Mouse (Mus musculus): ENCODE results near the gene C2cd5.
"Not testable (repeated sequence)": the region's sequence is repeated elsewhere in the genome, so short reads cannot be mapped to it uniquely, and the experiment has no call there.

C2cd5 gene

DNA sequence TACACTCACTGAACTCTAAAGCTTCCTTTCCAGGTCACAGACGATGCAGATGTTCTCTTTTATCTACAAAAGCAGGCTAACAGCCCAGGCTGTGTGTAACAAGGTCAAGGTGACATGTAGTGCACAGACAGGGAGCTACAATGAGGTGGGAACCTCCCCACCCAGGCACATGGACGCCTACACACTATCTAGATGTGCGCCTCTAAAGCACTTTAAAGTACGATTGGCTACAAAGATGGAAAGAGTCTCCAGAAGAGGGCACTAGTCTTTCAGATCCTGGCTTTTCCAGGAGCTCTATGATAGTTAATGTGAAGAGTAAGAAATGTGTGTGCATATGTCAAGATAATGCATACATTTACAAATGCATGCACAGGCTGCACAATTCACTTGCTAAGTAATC lies 64.7 kb downstream of the C2cd5 start:
- Histone ChIP-seq H3K27me3 (ENCODE audit: control insufficient read depth, insufficient read depth, low read length, poor library complexity, severe bottlenecking) (no peaks in the 10 kb centered on the region), H3K36me3 (ENCODE audit: control insufficient read depth, insufficient read depth, low read length, poor library complexity, severe bottlenecking) (peaks cover 30% of the 10 kb centered on the region)
- peak; percentile 16 for DNase-seq (ENCODE audit: low read depth, low spot score)

DNA sequence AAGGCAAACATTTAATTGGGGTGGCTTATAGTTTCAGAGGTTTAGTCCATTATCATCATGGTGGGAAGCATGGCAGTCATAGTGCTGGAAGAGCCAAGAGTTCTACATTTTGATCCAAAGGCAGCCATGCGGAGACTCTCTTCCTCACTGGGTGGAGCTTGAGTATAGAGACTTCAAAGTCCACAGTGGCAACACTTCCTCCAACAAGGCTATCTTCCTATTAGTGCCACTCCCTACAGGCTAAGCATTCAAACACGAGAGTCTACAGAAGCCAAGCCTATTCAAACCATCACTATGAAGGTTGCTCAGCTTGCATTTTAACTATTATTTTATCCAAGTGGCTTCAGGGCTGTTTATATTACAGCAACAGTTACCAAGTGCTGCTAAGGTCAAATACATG lies 65.4 kb downstream of the C2cd5 start:
- Histone ChIP-seq H3K27me3 (ENCODE audit: control insufficient read depth, insufficient read depth, low read length, poor library complexity, severe bottlenecking) (no peaks in the 10 kb centered on the region), H3K36me3 (ENCODE audit: control insufficient read depth, insufficient read depth, low read length, poor library complexity, severe bottlenecking) (peaks cover 29% of the 10 kb centered on the region)
- DNase-seq (ENCODE audit: low read depth, low spot score): no peak

DNA sequence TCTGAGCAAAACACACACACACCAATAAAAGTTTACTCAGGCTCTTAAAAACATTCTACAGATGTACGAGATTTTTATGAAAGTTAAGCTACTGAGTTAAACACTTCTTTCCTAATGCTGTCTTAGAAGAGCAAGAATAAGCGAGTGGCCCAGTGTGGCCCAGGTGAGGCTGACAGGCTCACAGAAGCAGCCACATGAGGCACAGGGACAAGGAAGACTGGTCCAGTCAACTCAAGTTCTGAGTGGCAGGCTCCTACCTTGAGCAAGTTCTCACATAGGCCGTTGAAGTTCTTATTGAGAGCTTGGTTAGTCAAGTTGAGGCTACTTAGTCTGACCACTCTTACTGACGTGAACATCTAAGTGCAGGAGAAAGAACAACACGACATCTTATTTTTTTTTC lies 69.4 kb downstream of the C2cd5 start:
- H3K36me3 ChIP-seq (ENCODE audit: control insufficient read depth, insufficient read depth, low read length, poor library complexity, severe bottlenecking): peaks cover 23% of the 10 kb centered on the region

DNA sequence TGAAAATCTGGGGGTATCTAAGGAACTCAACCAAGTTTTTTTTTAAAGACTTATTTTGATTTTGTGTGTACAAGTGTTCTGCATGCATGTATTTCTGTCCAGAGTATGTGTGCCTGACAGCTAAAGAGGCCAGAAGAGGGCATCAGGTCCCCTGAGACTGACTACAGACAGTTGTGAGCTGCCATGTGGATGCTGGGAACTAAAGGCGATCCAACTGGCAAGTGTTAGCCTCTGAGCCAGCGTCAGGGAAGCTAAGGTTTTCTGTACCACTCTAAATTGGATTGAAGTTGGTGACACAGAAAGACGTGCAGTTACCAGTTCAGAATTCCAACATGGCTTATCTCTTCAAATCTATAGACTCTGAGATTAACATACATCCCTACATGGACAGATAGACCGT lies 72.0 kb downstream of the C2cd5 start:
- no peak for DNase-seq (ENCODE audit: low read depth, low spot score)
- Histone ChIP-seq H3K27me3 (ENCODE audit: control insufficient read depth, insufficient read depth, low read length, poor library complexity, severe bottlenecking) (no peaks in the 10 kb centered on the region), H3K36me3 (ENCODE audit: control insufficient read depth, insufficient read depth, low read length, poor library complexity, severe bottlenecking) (peaks cover 11% of the 10 kb centered on the region)

More for the DNA sequence above, 69.4 kb downstream of the C2cd5 start:
- no peak for DNase-seq (ENCODE audit: low read depth, low spot score)
- no peaks in the 10 kb centered on the region for H3K27me3 ChIP-seq (ENCODE audit: control insufficient read depth, insufficient read depth, low read length, poor library complexity, severe bottlenecking)

DNA sequence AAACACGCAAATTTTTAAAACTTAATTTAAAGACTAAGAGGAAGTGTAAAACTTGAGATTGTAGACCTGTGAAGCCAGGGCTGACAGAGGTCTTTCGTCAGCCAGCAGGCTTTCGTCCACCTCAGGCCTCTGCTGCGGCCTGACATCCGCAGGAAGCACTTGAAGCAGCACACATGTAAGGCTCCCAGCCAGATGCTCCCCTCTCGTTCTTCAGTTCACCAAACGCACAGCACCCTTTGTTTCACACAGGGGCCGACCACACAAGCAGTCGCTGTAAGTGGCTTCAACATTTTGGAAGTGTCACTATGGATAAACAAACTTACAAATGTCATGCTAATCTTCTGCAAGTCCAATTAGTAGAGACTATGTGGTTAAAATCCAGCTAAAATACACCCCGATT lies 72.5 kb downstream of the C2cd5 start:
- H3K36me3 ChIP-seq (ENCODE audit: control insufficient read depth, insufficient read depth, low read length, poor library complexity, severe bottlenecking): peaks cover 10% of the 10 kb centered on the region
- no peak for DNase-seq (ENCODE audit: low read depth, low spot score)
- no peaks in the 10 kb centered on the region for H3K27me3 ChIP-seq (ENCODE audit: control insufficient read depth, insufficient read depth, low read length, poor library complexity, severe bottlenecking)

DNA sequence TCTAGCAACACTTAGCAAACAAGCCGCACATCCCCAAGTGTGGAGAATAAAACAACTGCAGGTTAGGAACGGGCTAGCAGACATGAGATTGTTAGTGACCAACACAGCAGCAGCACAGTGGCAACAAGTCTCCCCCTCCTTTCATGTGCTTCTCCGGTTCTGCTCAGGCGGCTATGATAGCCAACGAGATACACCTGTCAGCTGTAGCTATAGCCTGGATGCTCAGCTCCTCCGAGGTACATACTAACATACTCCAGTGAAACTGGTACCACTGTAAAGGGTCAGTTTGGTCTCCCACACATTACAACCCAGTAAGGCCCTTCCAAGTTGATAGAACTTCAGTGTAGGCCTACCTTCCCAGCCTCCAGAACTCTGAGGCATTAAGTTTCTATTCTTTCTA lies 76.2 kb downstream of the C2cd5 start:
- Histone ChIP-seq H3K27me3 (ENCODE audit: control insufficient read depth, insufficient read depth, low read length, poor library complexity, severe bottlenecking) (no peaks in the 10 kb centered on the region), H3K36me3 (ENCODE audit: control insufficient read depth, insufficient read depth, low read length, poor library complexity, severe bottlenecking) (peaks cover 2% of the 10 kb centered on the region; the same call in 1 of the 2 replicates)
- no peak for DNase-seq (ENCODE audit: low read depth, low spot score)

DNA sequence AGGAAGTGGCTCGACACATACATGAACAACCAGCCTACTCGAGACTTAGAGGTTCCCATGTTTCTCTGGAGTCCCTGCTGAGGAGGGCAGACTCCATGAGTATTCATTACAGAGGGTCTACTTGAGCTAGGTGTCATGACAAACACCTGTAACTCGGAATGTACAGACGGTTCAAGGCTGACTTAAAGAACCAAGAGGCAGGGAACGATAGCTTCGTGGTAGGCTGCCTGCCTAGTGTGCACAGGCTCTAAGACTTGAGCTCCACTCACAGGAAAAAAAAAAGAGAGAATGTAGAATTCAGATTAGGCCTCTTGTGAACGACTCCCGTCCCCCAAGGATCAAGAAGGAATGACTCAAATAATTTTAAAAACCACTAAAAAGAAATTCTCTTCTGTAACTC lies 78.2 kb downstream of the C2cd5 start:
- no peak for DNase-seq (ENCODE audit: low read depth, low spot score)
- Histone ChIP-seq H3K27me3 (ENCODE audit: control insufficient read depth, insufficient read depth, low read length, poor library complexity, severe bottlenecking) (no peaks in the 10 kb centered on the region), H3K36me3 (ENCODE audit: control insufficient read depth, insufficient read depth, low read length, poor library complexity, severe bottlenecking) (peaks cover 2% of the 10 kb centered on the region; the same call in 1 of the 2 replicates)

DNA sequence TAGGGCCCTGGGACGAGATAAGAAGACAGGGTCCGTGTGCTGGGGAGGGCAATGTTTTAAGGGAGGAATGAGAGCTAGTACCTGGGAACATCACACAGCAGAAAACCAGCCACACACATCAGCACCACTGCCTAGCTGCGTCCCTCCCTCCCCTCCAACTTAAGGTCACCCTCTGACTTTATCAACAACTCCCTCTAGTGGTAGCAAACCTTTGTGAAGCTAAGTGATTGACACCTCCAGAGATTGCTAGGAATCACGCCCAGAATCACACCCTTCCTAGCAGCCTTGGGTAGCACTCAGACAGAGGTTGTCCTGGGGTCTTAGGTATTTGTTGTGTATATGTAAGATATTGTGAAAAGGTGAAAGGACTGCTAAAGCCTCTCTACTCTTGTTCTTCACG lies 79.3 kb downstream of the C2cd5 start:
- peak; percentile 37 for DNase-seq (ENCODE audit: low read depth, low spot score)
- 0 out of 2 replicates have a peak, but pooled peaks cover 2% of the 10 kb centered on the region for H3K36me3 ChIP-seq (ENCODE audit: control insufficient read depth, insufficient read depth, low read length, poor library complexity, severe bottlenecking)
- no peaks in the 10 kb centered on the region for H3K27me3 ChIP-seq (ENCODE audit: control insufficient read depth, insufficient read depth, low read length, poor library complexity, severe bottlenecking)

DNA sequence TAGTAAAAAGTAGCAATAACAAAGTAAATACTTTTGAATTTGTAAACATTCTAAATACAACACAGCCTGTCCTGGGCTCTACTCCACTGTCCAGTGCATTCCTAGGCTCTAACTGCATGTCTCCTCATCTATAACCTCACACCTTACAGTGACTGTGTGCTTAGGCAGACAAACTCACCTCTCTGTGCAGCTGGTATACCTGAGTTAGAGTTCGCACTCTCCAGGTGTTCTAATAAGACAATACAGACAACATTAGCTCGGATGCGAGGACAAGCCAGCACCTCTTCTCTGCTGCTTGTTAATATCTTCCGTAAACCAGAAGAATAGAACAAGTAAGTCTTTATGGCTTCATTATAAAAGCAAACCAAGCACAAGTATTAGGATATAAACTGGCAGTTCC lies 79.8 kb downstream of the C2cd5 start:
- DNase-seq (ENCODE audit: low read depth, low spot score): no peak
- no peaks in the 10 kb centered on the region for H3K27me3 ChIP-seq (ENCODE audit: control insufficient read depth, insufficient read depth, low read length, poor library complexity, severe bottlenecking)
- 0 out of 2 replicates have a peak, but pooled peaks cover 2% of the 10 kb centered on the region for H3K36me3 ChIP-seq (ENCODE audit: control insufficient read depth, insufficient read depth, low read length, poor library complexity, severe bottlenecking)

DNA sequence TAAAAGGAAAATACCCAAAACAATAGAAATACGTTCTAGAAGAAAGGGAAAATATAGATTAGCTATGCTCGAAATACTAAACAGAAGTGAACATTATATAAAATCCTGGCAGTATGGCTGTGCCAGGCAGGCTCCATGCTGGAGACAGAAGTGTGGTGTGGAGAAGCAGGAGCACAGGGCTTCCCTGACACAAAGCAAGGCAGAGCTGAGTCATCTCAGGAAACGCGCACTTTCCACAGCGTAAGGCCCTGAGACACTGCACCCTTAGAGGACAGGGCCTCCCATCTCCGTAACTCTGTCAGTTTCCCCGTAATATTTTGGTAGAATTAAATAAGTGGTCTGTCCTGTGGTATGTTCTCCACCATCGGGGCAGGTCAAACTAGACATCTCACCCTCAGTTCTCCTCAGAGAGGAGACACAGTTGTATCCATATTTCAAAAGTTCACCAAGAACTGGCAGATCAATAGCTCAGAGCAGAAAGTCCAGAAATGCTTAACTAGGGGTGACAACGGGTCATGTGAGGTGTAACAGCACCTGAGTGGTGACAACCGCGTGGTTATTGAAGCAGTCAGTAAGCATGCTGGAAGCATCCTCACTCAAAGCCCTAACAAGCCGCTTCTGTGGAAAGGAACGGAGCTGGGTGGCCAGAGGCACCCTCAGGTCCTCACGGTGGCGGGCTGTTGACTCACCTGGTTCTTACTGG lies 87.3 kb downstream of the C2cd5 start:
- peaks cover 3% of the 10 kb centered on the region; the same call in 1 of the 2 replicates for H3K36me3 ChIP-seq (ENCODE audit: control insufficient read depth, insufficient read depth, low read length, poor library complexity, severe bottlenecking)
- no peak for DNase-seq (ENCODE audit: low read depth, low spot score)
- H3K27me3 ChIP-seq (ENCODE audit: control insufficient read depth, insufficient read depth, low read length, poor library complexity, severe bottlenecking): no peaks in the 10 kb centered on the region

DNA sequence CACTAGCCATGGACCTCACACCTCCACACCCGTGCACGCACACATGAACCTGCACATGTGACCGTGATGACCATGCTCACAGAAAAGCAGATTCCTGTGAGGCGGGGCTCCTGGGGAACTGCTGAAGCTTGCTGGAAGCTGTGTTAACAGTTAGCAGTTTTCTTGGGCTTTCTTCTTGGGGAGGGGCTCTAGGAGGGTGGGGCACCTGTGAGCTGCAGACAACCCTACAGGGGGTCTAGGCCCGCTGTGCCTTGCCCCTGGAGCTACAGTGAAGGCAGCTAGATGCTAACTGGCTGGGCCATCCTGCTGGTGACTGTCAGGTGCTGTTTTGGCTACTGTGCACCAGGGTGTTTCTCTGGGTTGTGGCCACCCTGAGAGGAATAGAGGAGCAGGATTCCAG lies 91.1 kb downstream of the C2cd5 start:
- no peak for DNase-seq (ENCODE audit: low read depth, low spot score)
- Histone ChIP-seq H3K36me3 (ENCODE audit: control insufficient read depth, insufficient read depth, low read length, poor library complexity, severe bottlenecking) (peaks cover 3% of the 10 kb centered on the region; the same call in 1 of the 2 replicates), H3K27me3 (ENCODE audit: control insufficient read depth, insufficient read depth, low read length, poor library complexity, severe bottlenecking) (no peaks in the 10 kb centered on the region)

DNA sequence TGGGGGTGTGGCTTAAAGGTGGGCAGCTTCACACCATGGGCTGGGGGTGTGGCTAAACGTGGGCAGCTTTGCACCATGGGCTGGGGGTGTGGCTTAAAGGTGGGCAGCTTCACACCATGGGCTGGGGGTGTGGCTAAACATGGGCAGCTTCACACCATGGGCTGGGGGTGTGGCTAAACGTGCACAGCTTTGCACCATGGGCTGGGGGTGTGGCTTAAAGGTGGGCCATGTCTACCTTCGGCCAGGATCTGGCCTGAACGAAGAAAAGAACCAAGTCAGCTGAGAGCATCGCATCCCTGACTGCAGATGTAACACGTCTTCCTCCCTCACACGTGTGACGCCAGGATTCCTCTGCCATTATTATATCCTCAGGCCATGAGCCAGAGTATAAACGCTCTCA lies 94.7 kb downstream of the C2cd5 start:
- H3K36me3 ChIP-seq (ENCODE audit: control insufficient read depth, insufficient read depth, low read length, poor library complexity, severe bottlenecking); DNase-seq (ENCODE audit: low read depth, low spot score); H3K27me3 ChIP-seq (ENCODE audit: control insufficient read depth, insufficient read depth, low read length, poor library complexity, severe bottlenecking): not testable (repeated sequence)

DNA sequence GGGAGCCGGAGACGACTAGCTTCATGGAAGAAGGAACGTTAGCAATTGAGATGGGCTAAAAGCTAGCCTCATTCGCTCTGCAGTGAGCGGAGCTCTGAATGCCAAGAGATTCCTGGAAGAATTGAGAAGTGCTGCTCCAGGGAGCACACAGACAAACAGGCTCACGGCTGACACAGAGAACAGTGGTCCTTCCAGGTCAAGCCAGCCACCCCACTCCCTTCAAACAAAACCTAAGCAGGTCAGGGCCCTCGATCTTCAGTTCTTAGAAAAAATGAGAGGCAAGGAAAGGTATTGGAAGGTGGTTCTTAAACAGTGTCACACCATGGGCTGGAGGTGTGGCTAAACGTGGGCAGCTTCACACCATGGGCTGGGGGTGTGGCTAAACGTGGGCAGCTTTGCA lies 95.1 kb downstream of the C2cd5 start:
- H3K36me3 ChIP-seq (ENCODE audit: control insufficient read depth, insufficient read depth, low read length, poor library complexity, severe bottlenecking): no peaks in the 10 kb centered on the region
- no peak for DNase-seq (ENCODE audit: low read depth, low spot score)
- H3K27me3 ChIP-seq (ENCODE audit: control insufficient read depth, insufficient read depth, low read length, poor library complexity, severe bottlenecking): no peaks in the 10 kb centered on the region

DNA sequence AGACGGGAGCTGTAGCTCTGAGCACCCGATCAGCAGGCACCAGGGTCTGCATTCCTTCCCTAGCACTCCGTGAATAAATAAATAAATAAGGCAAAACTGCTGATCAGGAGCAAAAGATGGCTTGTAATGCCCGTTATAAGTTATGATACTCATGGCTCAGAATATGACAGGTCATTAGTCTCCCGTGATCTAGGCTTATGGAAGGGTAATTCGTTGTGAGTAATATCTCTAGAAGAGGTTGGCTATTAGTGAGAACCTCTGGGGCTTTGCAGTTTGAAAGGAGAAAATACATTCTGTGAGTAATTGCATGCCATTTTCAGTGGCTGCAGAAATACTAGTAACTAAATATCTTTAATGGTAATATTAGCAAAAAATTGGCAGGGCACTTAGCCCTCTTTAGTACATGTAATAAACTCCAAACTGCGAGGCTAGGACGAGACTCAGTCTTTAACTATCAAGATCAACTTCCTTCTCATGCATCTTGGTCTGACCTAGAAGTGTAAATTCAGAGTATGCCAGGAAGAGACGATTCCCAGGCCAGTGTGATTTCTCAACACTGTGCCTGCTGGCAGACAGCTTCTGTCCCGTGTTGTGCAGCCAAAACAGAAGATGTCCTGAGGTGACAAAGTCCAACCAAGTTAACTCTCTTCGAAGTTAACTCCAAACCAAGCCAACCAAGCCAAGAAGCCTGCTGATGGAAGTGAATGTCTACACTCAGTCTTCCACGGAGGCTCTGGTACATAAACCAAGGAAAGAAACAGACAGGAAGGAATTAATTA lies 101.5 kb downstream of the C2cd5 start:
- H3K27me3 ChIP-seq (ENCODE audit: control insufficient read depth, insufficient read depth, low read length, poor library complexity, severe bottlenecking): no peaks in the 10 kb centered on the region
- H3K36me3 ChIP-seq (ENCODE audit: control insufficient read depth, insufficient read depth, low read length, poor library complexity, severe bottlenecking): no peaks in the 10 kb centered on the region
- DNase-seq (ENCODE audit: low read depth, low spot score): no peak

DNA sequence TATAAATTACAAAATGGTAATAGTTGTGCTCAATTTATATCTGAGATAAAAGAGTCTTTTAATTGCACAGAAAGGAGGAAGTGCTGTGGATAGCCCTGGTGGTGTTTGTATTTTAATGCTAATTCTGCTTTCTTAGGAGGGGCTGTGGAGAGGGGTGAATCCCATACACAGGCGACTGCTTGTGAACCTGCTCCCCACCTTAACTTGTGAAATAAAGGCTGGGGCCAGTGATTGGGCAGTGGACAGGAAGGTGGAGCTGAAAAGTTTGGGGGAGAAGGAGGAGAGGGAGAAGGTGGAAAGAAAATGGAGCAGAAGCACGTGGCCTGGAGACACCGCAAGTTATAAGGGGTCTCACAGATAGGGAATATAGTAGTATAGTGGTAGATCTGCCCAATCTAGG lies 103.1 kb downstream of the C2cd5 start:
- no peaks in the 10 kb centered on the region for H3K36me3 ChIP-seq (ENCODE audit: control insufficient read depth, insufficient read depth, low read length, poor library complexity, severe bottlenecking)
- no peak for DNase-seq (ENCODE audit: low read depth, low spot score)

More for the DNA sequence above, 103.1 kb downstream of the C2cd5 start:
- H3K27me3 ChIP-seq (ENCODE audit: control insufficient read depth, insufficient read depth, low read length, poor library complexity, severe bottlenecking): no peaks in the 10 kb centered on the region
